Mouse (Mus musculus) heart, embryonic 11.5 days (tissue): ENCODE data around the gene Trim8. TPM values are rescaled to one million over a fixed set of nuclear protein-coding genes. Genes with fewer than 3 reads are reported as not detected.

Experiments
- ATAC-seq: fragments of 200-750 bp; cut with Nextera tagmentation; replicated peaks from 2 replicates; pipeline ENCODE4 v1.8.0; 2017; ENCODE audit warnings: moderate library complexity; ENCODE audit not compliant: insufficient number of reproducible peaks, low FRiP score, low TSS enrichment
- H3K27ac ChIP-seq: fragments of 300-500 bp; sonication (generic); 2 replicates; pipeline ENCODE4 v1.5.1; 2014; ENCODE audit warnings: mild to moderate bottlenecking, low read depth, low read length
- H3K27me3 ChIP-seq: fragments of 300-500 bp; sonication (generic); 2 replicates; pipeline ENCODE4 v1.6.1; 2014; ENCODE audit warnings: mild to moderate bottlenecking, low read length, mixed read lengths; ENCODE audit not compliant: control insufficient read depth, insufficient read depth
- H3K36me3 ChIP-seq: fragments of 300-500 bp; sonication (generic); 2 replicates; pipeline ENCODE4 v1.6.1; 2014; ENCODE audit warnings: mild to moderate bottlenecking, low read length, moderate library complexity, mixed read lengths; ENCODE audit not compliant: control insufficient read depth, insufficient read depth
- H3K4me1 ChIP-seq: fragments of 300-500 bp; sonication (generic); 2 replicates; pipeline ENCODE4 v1.6.1; 2014; ENCODE audit warnings: low read length; ENCODE audit not compliant: control insufficient read depth, insufficient read depth
- H3K4me2 ChIP-seq: fragments of 300-500 bp; sonication (generic); 2 replicates; pipeline ENCODE4 v1.6.1; 2014; ENCODE audit warnings: mild to moderate bottlenecking, moderate library complexity
- H3K4me3 ChIP-seq: fragments of 300-500 bp; sonication (generic); 2 replicates; pipeline ENCODE4 v1.5.1; 2014; ENCODE audit warnings: low read depth, low read length
- H3K9ac ChIP-seq: fragments of 300-500 bp; sonication (generic); 2 replicates; pipeline ENCODE4 v1.6.1; 2014; ENCODE audit warnings: mild to moderate bottlenecking, low read depth, low read length, moderate library complexity
- H3K9me3 ChIP-seq: fragments of 300-500 bp; sonication (generic); replicated peaks from 2 replicates; pipeline ENCODE4 v1.6.1; 2016; ENCODE audit warnings: low read length; ENCODE audit not compliant: control insufficient read depth
- WGBS: fragments of 180-500 bp; shearing (Covaris S2); extraction: QIAGEN DNeasy Blood & Tissue Kit; methylation state at CpG from one replicate; pipeline ENCODE4 v1.1.7; 2014; ENCODE audit not compliant: insufficient replicate concordance; 5-methylcytosine and 5-hydroxymethylcytosine counted together
- polyA plus RNA-seq: library from polyadenylated mRNA; unstranded; fragments of >200 nt; fragmentation: Nextera tagmentation; extraction: Ambion mirVana; gene quantifications from 2 replicates; pipeline ENCODE4 v1.2.1, GENCODE M21; 2014

The Trim8 gene
- polyA plus RNA-seq, 1 experiment from 2014 or later, result 18.6 TPM

DNA sequence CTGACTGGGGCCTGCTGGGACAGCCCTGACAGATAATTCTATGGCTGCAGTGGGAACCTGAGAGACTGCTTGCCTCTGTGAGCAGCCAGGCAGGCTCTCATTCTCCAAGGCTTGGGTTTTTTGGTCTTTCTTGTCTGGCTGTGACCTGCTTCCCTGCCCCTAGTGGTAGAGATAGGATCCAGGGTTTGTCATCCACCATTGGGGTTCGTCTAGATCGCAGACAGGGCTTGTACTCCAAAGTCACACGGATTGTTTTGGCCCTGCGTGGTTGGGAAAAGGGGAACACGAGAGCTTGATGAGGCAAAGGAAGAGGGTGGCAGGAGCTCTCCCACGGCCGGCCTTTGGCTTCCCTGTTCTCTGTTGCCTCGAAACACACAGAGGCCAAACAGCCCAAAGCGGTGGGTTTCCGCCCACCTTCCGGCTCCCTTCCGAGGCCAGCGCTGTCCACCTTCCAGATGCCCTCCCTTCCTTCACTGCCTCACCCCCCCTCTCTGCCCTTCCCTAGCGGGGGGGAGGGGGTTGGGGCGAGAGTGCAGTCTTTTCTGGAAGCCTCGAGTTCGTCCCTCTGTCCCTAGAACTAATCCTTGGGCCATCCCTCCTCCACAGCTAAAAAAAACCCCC, 18.5 kb upstream of the Trim8 start:
- no peaks in the 10 kb centered on the region for H3K9me3 ChIP-seq
- H3K9ac ChIP-seq, result peak overlapping the region; percentile 39; the same call in 1 of the 2 replicates
- ATAC-seq, result no peak
- H3K27ac ChIP-seq, result no peak overlapping the region
- H3K4me1 ChIP-seq, result peaks cover 99% of the 10 kb centered on the region
- H3K36me3 ChIP-seq, result peaks cover 5% of the 10 kb centered on the region; the same call in 1 of the 2 replicates
- 42% methylated on average over 17 of the region's 17 CpGs for WGBS
- no peak overlapping the region for H3K4me3 ChIP-seq
- no peak overlapping the region for H3K4me2 ChIP-seq
- H3K27me3 ChIP-seq, result no peaks in the 10 kb centered on the region

DNA sequence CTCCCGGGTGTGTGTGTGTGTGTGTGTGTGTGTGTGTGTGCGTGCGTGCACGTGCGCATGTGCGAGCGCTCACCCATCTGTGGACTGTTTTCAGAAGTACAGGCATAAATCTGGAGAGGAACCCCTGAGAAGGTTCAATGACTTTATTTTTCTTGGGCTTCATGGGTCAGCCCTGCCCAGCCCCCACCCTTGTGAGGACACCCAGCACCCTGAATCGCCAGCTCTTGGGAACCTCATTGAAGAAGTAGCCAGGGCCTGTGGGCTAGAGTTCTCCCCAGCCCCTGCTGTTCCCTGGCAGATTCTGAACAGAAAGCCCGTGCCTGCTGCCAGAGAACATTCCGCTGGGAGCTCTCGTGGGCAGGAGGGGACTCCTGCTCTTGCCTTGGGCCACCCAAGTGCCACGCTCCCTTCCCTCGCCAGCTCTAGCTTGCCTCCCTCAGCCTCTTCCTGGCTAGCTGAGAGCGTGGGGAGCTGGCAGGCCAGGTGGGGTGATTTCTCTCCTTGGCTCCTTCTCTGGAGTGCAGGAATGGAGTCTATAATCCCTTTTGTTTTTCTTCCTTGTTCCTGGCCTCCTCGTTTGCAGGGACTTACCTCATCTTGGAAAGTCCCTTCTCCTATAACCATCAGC, 17.7 kb upstream of the Trim8 start:
- H3K4me3 ChIP-seq, result no peak overlapping the region
- H3K4me2 ChIP-seq, result no peak overlapping the region
- peaks cover 5% of the 10 kb centered on the region; the same call in 1 of the 2 replicates for H3K36me3 ChIP-seq
- H3K9me3 ChIP-seq, result no peaks in the 10 kb centered on the region
- peak overlapping the region; percentile 59 for H3K9ac ChIP-seq
- H3K27me3 ChIP-seq, result no peaks in the 10 kb centered on the region
- ATAC-seq, result no peak
- WGBS, result 75% methylated on average over 15 of the region's 15 CpGs
- peaks cover 93% of the 10 kb centered on the region for H3K4me1 ChIP-seq
- peak overlapping the region; percentile 60 for H3K27ac ChIP-seq

- ATAC-seq, result no peak
- Histone ChIP-seq H3K4me2 (no peak overlapping the region), H3K36me3 (peaks cover 5% of the 10 kb centered on the region; the same call in 1 of the 2 replicates), H3K4me1 (peaks cover 89% of the 10 kb centered on the region), H3K27me3 (no peaks in the 10 kb centered on the region), H3K4me3 (no peak overlapping the region), H3K27ac (peak overlapping the region; percentile 60), H3K9me3 (no peaks in the 10 kb centered on the region), H3K9ac (peak overlapping the region; percentile 59)
- WGBS, result 43% methylated on average over 5 of the region's 5 CpGs
These were observed 17.0 kb upstream of the Trim8 start for GRCm38 (mm10) chr19:46484518-46484917.

DNA sequence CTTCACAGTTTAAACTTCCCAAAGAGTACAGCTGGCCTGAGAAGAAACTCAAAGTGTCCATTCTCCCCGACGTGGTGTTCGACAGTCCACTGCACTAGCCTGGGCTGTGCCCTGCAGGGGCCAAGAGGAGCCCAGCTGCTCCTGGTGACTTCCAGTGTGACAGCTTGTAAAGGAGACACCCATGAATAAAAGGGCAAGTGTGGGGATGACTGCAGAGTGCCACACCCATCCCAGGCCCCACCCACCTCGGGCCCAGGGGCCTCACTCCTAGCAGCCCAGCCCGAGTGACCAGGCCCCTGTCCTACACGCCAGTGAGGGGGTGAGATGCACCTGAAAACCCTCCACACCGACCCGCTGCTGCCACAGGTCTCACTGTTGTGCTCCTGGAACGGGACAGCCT, 15.7 kb upstream of the Trim8 start:
- H3K4me3 ChIP-seq, result no peak overlapping the region
- peaks cover 5% of the 10 kb centered on the region; the same call in 1 of the 2 replicates for H3K36me3 ChIP-seq
- H3K4me2 ChIP-seq, result peak overlapping the region; percentile 17; the same call in 1 of the 2 replicates
- H3K27me3 ChIP-seq, result no peaks in the 10 kb centered on the region
- H3K4me1 ChIP-seq, result peaks cover 84% of the 10 kb centered on the region
- 62% methylated on average over 9 of the region's 9 CpGs for WGBS
- H3K9me3 ChIP-seq, result no peaks in the 10 kb centered on the region
- no peak for ATAC-seq
- H3K9ac ChIP-seq, result peak overlapping the region; percentile 58
- H3K27ac ChIP-seq, result peak overlapping the region; percentile 60

GRCm38 (mm10) chr19:46486709-46487108, 14.8 kb upstream of the Trim8 start:
- ATAC-seq, result no peak
- no peaks in the 10 kb centered on the region for H3K27me3 ChIP-seq
- H3K4me2 ChIP-seq, result no peak overlapping the region
- no peak overlapping the region for H3K9ac ChIP-seq
- peaks cover 5% of the 10 kb centered on the region; the same call in 1 of the 2 replicates for H3K36me3 ChIP-seq
- peak overlapping the region; percentile 30 for H3K27ac ChIP-seq
- 40% methylated on average over 2 of the region's 2 CpGs for WGBS
- H3K4me1 ChIP-seq, result peaks cover 76% of the 10 kb centered on the region
- H3K4me3 ChIP-seq, result no peak overlapping the region
- no peaks in the 10 kb centered on the region for H3K9me3 ChIP-seq

GRCm38 (mm10) chr19:46489448-46489847, 12.1 kb upstream of the Trim8 start:
- Histone ChIP-seq H3K36me3 (peaks cover 5% of the 10 kb centered on the region; the same call in 1 of the 2 replicates), H3K9ac (no peak overlapping the region), H3K4me2 (no peak overlapping the region), H3K27ac (no peak overlapping the region), H3K9me3 (no peaks in the 10 kb centered on the region), H3K4me3 (no peak overlapping the region), H3K27me3 (no peaks in the 10 kb centered on the region), H3K4me1 (peaks cover 49% of the 10 kb centered on the region)
- 94% methylated on average over 1 of the region's 1 CpGs for WGBS
- no peak for ATAC-seq

DNA sequence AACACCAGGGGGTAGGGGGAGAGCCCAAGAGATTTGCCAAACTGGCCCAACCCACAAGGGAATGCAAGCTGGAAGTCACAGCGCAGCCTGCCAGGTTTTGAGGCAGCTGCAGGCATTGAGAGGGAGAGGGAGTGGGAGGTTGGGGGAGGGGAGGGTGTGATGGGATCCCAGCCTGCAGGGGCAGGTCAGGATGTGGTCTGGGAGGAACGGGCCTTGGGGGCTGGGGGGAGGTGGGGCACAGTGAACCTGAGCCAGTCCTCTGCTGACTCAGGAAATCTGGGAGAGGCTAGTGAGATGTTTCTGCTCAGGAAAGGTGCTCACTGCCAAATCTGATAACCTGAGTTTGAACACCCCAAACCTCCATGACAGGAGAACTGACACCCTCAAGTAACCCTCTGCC, 10.9 kb upstream of the Trim8 start:
- Histone ChIP-seq H3K9ac (no peak overlapping the region), H3K27ac (no peak overlapping the region), H3K4me3 (no peak overlapping the region), H3K4me1 (peaks cover 37% of the 10 kb centered on the region), H3K27me3 (no peaks in the 10 kb centered on the region), H3K9me3 (no peaks in the 10 kb centered on the region), H3K4me2 (no peak overlapping the region), H3K36me3 (peaks cover 4% of the 10 kb centered on the region; the same call in 1 of the 2 replicates)
- no peak for ATAC-seq
- 0% methylated on average over 2 of the region's 2 CpGs for WGBS

- no peaks in the 10 kb centered on the region for H3K27me3 ChIP-seq
These were observed 6.4 kb upstream of the Trim8 start for GRCm38 (mm10) chr19:46495136-46495535.

More at GRCm38 (mm10) chr19:46495136-46495535, 6.4 kb upstream of the Trim8 start:
- Histone ChIP-seq H3K4me1 (peaks cover 5% of the 10 kb centered on the region), H3K4me2 (no peak overlapping the region), H3K4me3 (no peak overlapping the region), H3K9me3 (no peaks in the 10 kb centered on the region), H3K36me3 (no peaks in the 10 kb centered on the region), H3K9ac (no peak overlapping the region), H3K27ac (no peak overlapping the region)
- ATAC-seq, result no peak
- WGBS, result 77% methylated on average over 8 of the region's 8 CpGs
